Mouse (Mus musculus): ENCODE measurements around the gene Smim11. TPM values are rescaled to one million over a fixed set of nuclear protein-coding genes. Genes with fewer than 3 reads are reported as not detected.
A peak's percentile ranks its signal among the peaks of the same experiment; 100 is the strongest.

Smim11 gene
- polyA plus RNA-seq, 1 experiment from 2014 or later: 122 TPM

DNA sequence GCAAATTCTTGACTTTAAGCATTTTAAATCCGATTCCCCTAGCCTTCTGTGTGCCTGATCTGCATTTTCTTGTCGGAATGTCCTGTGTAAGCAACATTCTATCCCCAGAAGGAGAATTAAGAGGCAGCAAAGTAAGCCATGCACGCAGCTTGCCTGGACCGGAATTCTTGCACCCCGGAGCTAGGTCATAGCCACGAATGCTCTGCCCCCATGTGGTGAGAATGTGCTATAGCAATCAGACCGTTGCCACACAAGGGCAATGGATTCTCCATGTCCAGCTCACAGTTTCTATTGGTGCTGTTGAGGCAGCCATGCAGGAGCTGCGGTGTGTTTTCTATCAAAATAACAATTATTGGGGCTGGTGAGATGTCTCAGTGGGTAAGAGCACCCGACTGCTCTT, 35.2 kb downstream of the Smim11 start:
- TF ChIP-seq CTCF (IDR thresholded peaks at IDR 0.05; ENCODE audit: low read depth) (peak; percentile 94), EP300 (optimal IDR thresholded peaks at IDR 0.05) (no peak)
- H3K27ac ChIP-seq (replicated peaks): no peak overlapping the region

GRCm38 (mm10) chr16:92340612-92341511, 39.8 kb downstream of the Smim11 start:
- Histone ChIP-seq H3K27me3 (ENCODE audit: control insufficient read depth, insufficient read depth, low read length) (no peaks in the 10 kb centered on the region), H3K4me3 (ENCODE audit: low read depth, low read length) (peak overlapping the region; percentile 17; the same call in 1 of the 2 replicates), H3K9ac (ENCODE audit: low read length) (no peak overlapping the region), H3K27ac (replicated peaks) (0 out of 2 replicates have a peak overlapping the region, but pooled peaks have one; percentile 2), H3K9me3 (ENCODE audit: control insufficient read depth, low read length) (no peaks in the 10 kb centered on the region), H3K4me1 (replicated peaks; ENCODE audit: control insufficient read depth, insufficient read depth) (no peaks in the 10 kb centered on the region), H3K36me3 (ENCODE audit: control insufficient read depth, insufficient read depth, low read length) (no peaks in the 10 kb centered on the region), H3K4me2 (replicated peaks; ENCODE audit: low read depth) (peak overlapping the region; percentile 46)
- WGBS: 27% methylated on average over 27 of the region's 27 CpGs
- ATAC-seq (ENCODE audit: low FRiP score, low TSS enrichment) (peak; percentile 67), DNase-seq (ENCODE audit: low spot score) (peak; percentile 75)
- TF ChIP-seq EP300 (optimal IDR thresholded peaks at IDR 0.05): no peak
- peak; percentile 86 for TF ChIP-seq CTCF (IDR thresholded peaks at IDR 0.05; ENCODE audit: low read depth)

More for the DNA sequence above, 35.2 kb downstream of the Smim11 start:
- Histone ChIP-seq H3K9me3 (ENCODE audit: control insufficient read depth, low read length) (no peaks in the 10 kb centered on the region), H3K36me3 (ENCODE audit: control insufficient read depth, insufficient read depth, low read length) (no peaks in the 10 kb centered on the region), H3K9ac (ENCODE audit: low read length) (no peak overlapping the region), H3K27me3 (ENCODE audit: control insufficient read depth, insufficient read depth, low read length) (no peaks in the 10 kb centered on the region), H3K4me1 (replicated peaks; ENCODE audit: control insufficient read depth, insufficient read depth) (no peaks in the 10 kb centered on the region), H3K4me3 (ENCODE audit: low read depth, low read length) (no peak overlapping the region), H3K4me2 (replicated peaks; ENCODE audit: low read depth) (no peak overlapping the region)
- DNase-seq (ENCODE audit: low spot score) (peak; percentile 83), ATAC-seq (ENCODE audit: low FRiP score, low TSS enrichment) (peak; percentile 78)
- WGBS: 6% methylated on average over 9 of the region's 9 CpGs

GRCm38 (mm10) chr16:92345177-92345576, 44.1 kb downstream of the Smim11 start:
- no peak for DNase-seq (ENCODE audit: low spot score)
- no peak overlapping the region for H3K9ac ChIP-seq (ENCODE audit: low read length)
- H3K9me3 ChIP-seq (ENCODE audit: control insufficient read depth, low read length): no peaks in the 10 kb centered on the region
- no peak for TF ChIP-seq EP300 (optimal IDR thresholded peaks at IDR 0.05)
- TF ChIP-seq CTCF (IDR thresholded peaks at IDR 0.05; ENCODE audit: low read depth): no peak
- H3K4me1 ChIP-seq (replicated peaks; ENCODE audit: control insufficient read depth, insufficient read depth): no peaks in the 10 kb centered on the region
- H3K4me3 ChIP-seq (ENCODE audit: low read depth, low read length): no peak overlapping the region
- no peak overlapping the region for H3K27ac ChIP-seq (replicated peaks)
- H3K36me3 ChIP-seq (ENCODE audit: control insufficient read depth, insufficient read depth, low read length): no peaks in the 10 kb centered on the region
- no peak overlapping the region for H3K4me2 ChIP-seq (replicated peaks; ENCODE audit: low read depth)
- no peak for ATAC-seq (ENCODE audit: low FRiP score, low TSS enrichment)
- no peaks in the 10 kb centered on the region for H3K27me3 ChIP-seq (ENCODE audit: control insufficient read depth, insufficient read depth, low read length)
- WGBS: 41% methylated on average over 11 of the region's 11 CpGs

- H3K4me2 ChIP-seq (replicated peaks; ENCODE audit: low read depth): no peak overlapping the region
- no peak overlapping the region for H3K9ac ChIP-seq (ENCODE audit: low read length)
- peak; percentile 56 for DNase-seq (ENCODE audit: low spot score)
- no peaks in the 10 kb centered on the region for H3K36me3 ChIP-seq (ENCODE audit: control insufficient read depth, insufficient read depth, low read length)
- H3K9me3 ChIP-seq (ENCODE audit: control insufficient read depth, low read length): no peaks in the 10 kb centered on the region
- WGBS: 70% methylated on average over 13 of the region's 13 CpGs
- no peaks in the 10 kb centered on the region for H3K27me3 ChIP-seq (ENCODE audit: control insufficient read depth, insufficient read depth, low read length)
- no peak overlapping the region for H3K4me3 ChIP-seq (ENCODE audit: low read depth, low read length)
- no peaks in the 10 kb centered on the region for H3K4me1 ChIP-seq (replicated peaks; ENCODE audit: control insufficient read depth, insufficient read depth)
- TF ChIP-seq CTCF (IDR thresholded peaks at IDR 0.05; ENCODE audit: low read depth): no peak
- TF ChIP-seq EP300 (optimal IDR thresholded peaks at IDR 0.05): no peak
- ATAC-seq (ENCODE audit: low FRiP score, low TSS enrichment): peak; percentile 64
- no peak overlapping the region for H3K27ac ChIP-seq (replicated peaks)
Observed at GRCm38 (mm10) chr16:92346297-92346916, 45.3 kb downstream of the Smim11 start.

DNA sequence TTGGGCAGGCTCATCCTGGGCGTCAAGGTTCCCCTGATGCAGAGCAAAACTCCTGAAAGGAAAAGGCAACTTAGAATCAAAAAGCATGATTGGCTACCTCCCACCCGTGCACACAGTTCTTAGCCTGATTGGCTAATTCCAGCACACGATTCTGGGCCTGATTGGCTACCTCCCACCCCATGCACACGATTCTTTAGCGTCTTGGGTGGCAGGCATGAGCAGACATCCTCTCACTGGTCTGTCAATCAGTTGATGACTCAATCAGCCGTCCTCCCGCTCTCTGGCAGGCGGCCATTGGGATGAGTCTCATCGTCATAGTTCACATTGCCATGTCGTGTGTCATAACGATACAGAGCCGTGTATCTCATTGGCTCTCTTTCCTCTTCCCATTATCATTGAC, 47.9 kb downstream of the Smim11 start:
- no peaks in the 10 kb centered on the region for H3K4me1 ChIP-seq (replicated peaks; ENCODE audit: control insufficient read depth, insufficient read depth)
- H3K27ac ChIP-seq (replicated peaks): no peak overlapping the region
- no peak overlapping the region for H3K9ac ChIP-seq (ENCODE audit: low read length)
- no peak for TF ChIP-seq EP300 (optimal IDR thresholded peaks at IDR 0.05)
- no peak for TF ChIP-seq CTCF (IDR thresholded peaks at IDR 0.05; ENCODE audit: low read depth)
- DNase-seq (ENCODE audit: low spot score) (no peak), ATAC-seq (ENCODE audit: low FRiP score, low TSS enrichment) (no peak; the same call in 1 of the 2 replicates)
- no peak overlapping the region for H3K4me3 ChIP-seq (ENCODE audit: low read depth, low read length)
- H3K27me3 ChIP-seq (ENCODE audit: control insufficient read depth, insufficient read depth, low read length): no peaks in the 10 kb centered on the region
- H3K36me3 ChIP-seq (ENCODE audit: control insufficient read depth, insufficient read depth, low read length): no peaks in the 10 kb centered on the region
- H3K9me3 ChIP-seq (ENCODE audit: control insufficient read depth, low read length): no peaks in the 10 kb centered on the region
- H3K4me2 ChIP-seq (replicated peaks; ENCODE audit: low read depth): no peak overlapping the region
- WGBS: 73% methylated on average over 12 of the region's 12 CpGs

- no peaks in the 10 kb centered on the region for H3K4me1 ChIP-seq (replicated peaks; ENCODE audit: control insufficient read depth, insufficient read depth)
- TF ChIP-seq EP300 (optimal IDR thresholded peaks at IDR 0.05) (no peak), CTCF (IDR thresholded peaks at IDR 0.05; ENCODE audit: low read depth) (no peak)
- H3K4me3 ChIP-seq (ENCODE audit: low read depth, low read length): no peak overlapping the region
- no peaks in the 10 kb centered on the region for H3K36me3 ChIP-seq (ENCODE audit: control insufficient read depth, insufficient read depth, low read length)
- DNase-seq (ENCODE audit: low spot score): no peak
- H3K9ac ChIP-seq (ENCODE audit: low read length): no peak overlapping the region
- H3K9me3 ChIP-seq (ENCODE audit: control insufficient read depth, low read length): no peaks in the 10 kb centered on the region
- ATAC-seq (ENCODE audit: low FRiP score, low TSS enrichment): no peak
- H3K27me3 ChIP-seq (ENCODE audit: control insufficient read depth, insufficient read depth, low read length): no peaks in the 10 kb centered on the region
- no peak overlapping the region for H3K4me2 ChIP-seq (replicated peaks; ENCODE audit: low read depth)
- 83% methylated on average over 12 of the region's 12 CpGs for WGBS
- H3K27ac ChIP-seq (replicated peaks): no peak overlapping the region
Observed at GRCm38 (mm10) chr16:92353295-92353694, 52.2 kb downstream of the Smim11 start.

Measured in stomach, postnatal 0 days (tissue).